Mouse (Mus musculus) liver, adult 2 months (tissue): ENCODE results near the gene Homez.

Source experiments
- CTCF ChIP-seq: fragments of 200-500 bp; IDR thresholded peaks from 2 replicates; pipeline ENCODE4 v1.5.1; 2011; ENCODE audit warnings: low read depth, low read length, control low read depth
- POLR2A ChIP-seq: fragments of 200-500 bp; IDR thresholded peaks from 2 replicates; pipeline ENCODE4 v1.6.1; 2011; ENCODE audit warnings: low read length, control low read depth; ENCODE audit not compliant: insufficient read depth; ENCODE audit errors: extremely low read depth

DNA sequence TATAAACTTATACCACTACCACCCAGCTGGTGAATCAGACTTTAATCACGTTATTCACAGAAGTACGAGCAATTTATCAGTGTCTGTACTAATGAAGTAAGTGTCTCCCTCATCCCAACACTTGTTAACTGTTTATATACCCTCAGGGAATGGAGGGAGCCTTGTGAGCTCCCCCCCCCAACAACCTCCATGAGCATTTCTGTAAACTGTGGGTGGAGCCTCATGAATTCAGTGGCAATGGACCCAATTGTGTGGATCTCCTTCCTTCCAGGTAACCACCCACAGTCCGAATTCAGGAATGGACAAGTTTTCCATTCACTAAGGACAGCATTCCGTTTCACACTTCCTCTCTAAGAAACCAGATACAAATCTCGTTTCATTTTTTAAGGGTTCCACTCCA, 5.1 kb downstream of the Homez start:
- TF ChIP-seq POLR2A (no peak), CTCF (no peak)
